Mouse (Mus musculus) thymus, postnatal 4 days (tissue): Measurements from ENCODE around the gene Dcaf6.
A peak's percentile ranks its signal among the peaks of the same experiment; 100 is the strongest.

Experiments
- DNase-seq: peaks from one replicate; pipeline ENCODE4 v3.0.0; 2021

The Dcaf6 gene

GRCm38 (mm10) chr1:165320141-165320934 is 139.9 kb downstream of the Dcaf6 start:
- DNase-seq: peak; percentile 88

- DNase-seq: no peak
Observed at GRCm38 (mm10) chr1:165316361-165316760, 143.9 kb downstream of the Dcaf6 start.

- no peak for DNase-seq
Observed at GRCm38 (mm10) chr1:165308180-165308579, 152.1 kb downstream of the Dcaf6 start.

- no peak for DNase-seq
Observed at GRCm38 (mm10) chr1:165304341-165304740, 155.9 kb downstream of the Dcaf6 start.

- DNase-seq: no peak
Observed at GRCm38 (mm10) chr1:165303209-165303608, 157.1 kb downstream of the Dcaf6 start.

- no peak for DNase-seq
Observed at GRCm38 (mm10) chr1:165302455-165303208, 157.6 kb downstream of the Dcaf6 start.

GRCm38 (mm10) chr1:165301567-165301966 is 158.7 kb downstream of the Dcaf6 start:
- no peak for DNase-seq

- DNase-seq: no peak
Observed at GRCm38 (mm10) chr1:165301108-165301507, 159.2 kb downstream of the Dcaf6 start.

GRCm38 (mm10) chr1:165295489-165295888 is 164.8 kb downstream of the Dcaf6 start, which contains the start of gene Gpr161:
Gene Gpr161 (plus strand): TSS chr1:165295789.
- no peak for DNase-seq

- no peak for DNase-seq
Observed at GRCm38 (mm10) chr1:165291606-165292005, 168.7 kb downstream of the Dcaf6 start.

GRCm38 (mm10) chr1:165289831-165290230 is 170.4 kb downstream of the Dcaf6 start:
- peak; percentile 70 for DNase-seq

GRCm38 (mm10) chr1:165288165-165288564 is 172.1 kb downstream of the Dcaf6 start:
- no peak for DNase-seq

- no peak for DNase-seq
Observed at GRCm38 (mm10) chr1:165284096-165284495, 176.2 kb downstream of the Dcaf6 start.

- no peak for DNase-seq
Observed at GRCm38 (mm10) chr1:165282967-165283345, 177.3 kb downstream of the Dcaf6 start.

- DNase-seq: peak; percentile 39
Observed at GRCm38 (mm10) chr1:165282222-165282966, 177.9 kb downstream of the Dcaf6 start.

- peak; percentile 76 for DNase-seq
Observed at GRCm38 (mm10) chr1:165281351-165282221, 178.7 kb downstream of the Dcaf6 start.

- DNase-seq: no peak
Observed at GRCm38 (mm10) chr1:165280741-165281140, 179.5 kb downstream of the Dcaf6 start.
